Mouse (Mus musculus) MEL (cell line): ENCODE data around the gene Actl11. TPM values are rescaled to one million over a fixed set of nuclear protein-coding genes. Genes with fewer than 3 reads are reported as not detected.

Experiments used
- DNase-seq: peaks from one replicate; pipeline ENCODE4 v3.0.0; 2011; ENCODE audit warnings: low read depth, low spot score
- H3K27ac ChIP-seq: 2 replicates; pipeline ENCODE4 v1.5.1; 2012; ENCODE audit warnings: low read depth, mild to moderate bottlenecking, control low read depth, low read length, moderate library complexity; ENCODE audit not compliant: control insufficient read depth
- H3K27me3 ChIP-seq, 2 experiments: fragments of 150-350 bp in 1 of 2; sonication (generic) in 1 of 2; 2 replicates each; pipeline ENCODE4 v1.6.1; 2012; ENCODE audit warnings: low read length in 2 of 2, mild to moderate bottlenecking in 2 of 2, improper control_type of control experiment in 1 of 2, moderate library complexity in 1 of 2; ENCODE audit not compliant: insufficient read depth in 2 of 2, control insufficient read depth in 1 of 2
- H3K36me3 ChIP-seq, 2 experiments: 2 replicates each; pipeline ENCODE4 v1.6.1; 2012 to 2014; ENCODE audit warnings: low read length in 2 of 2, improper control_type of control experiment in 1 of 2, inconsistent platforms in 1 of 2, mild to moderate bottlenecking in 1 of 2; ENCODE audit not compliant: insufficient read depth in 2 of 2, control insufficient read depth in 1 of 2
- H3K4me1 ChIP-seq, 2 experiments: fragments of 150-350 bp in 1 of 2; sonication (generic) in 1 of 2; 2 replicates each; pipeline ENCODE4 v1.6.1; 2012; ENCODE audit warnings: low read length in 2 of 2, improper control_type of control experiment in 1 of 2, mild to moderate bottlenecking in 1 of 2; ENCODE audit not compliant: insufficient read depth in 2 of 2, control insufficient read depth in 1 of 2
- H3K4me3 ChIP-seq, 2 experiments: fragments of 150-350 bp in 1 of 2; sonication (generic) in 1 of 2; 2 replicates each; pipeline ENCODE4 v1.5.1; 2012; ENCODE audit warnings: low read depth in 2 of 2, low read length in 2 of 2, mild to moderate bottlenecking in 2 of 2, moderate library complexity in 2 of 2, control low read depth in 1 of 2, improper control_type of control experiment in 1 of 2; ENCODE audit not compliant: control insufficient read depth in 1 of 2, insufficient read depth in 1 of 2
- H3K79me2 ChIP-seq: 2 replicates; pipeline ENCODE4 v1.6.1; 2012; ENCODE audit warnings: mild to moderate bottlenecking, low read length, moderate library complexity; ENCODE audit not compliant: control insufficient read depth, poor library complexity, insufficient read depth
- H3K9ac ChIP-seq: 2 replicates; pipeline ENCODE4 v1.6.1; 2012; ENCODE audit warnings: low read depth, mild to moderate bottlenecking, control low read depth, low read length, moderate library complexity; ENCODE audit not compliant: control insufficient read depth, poor library complexity, severe bottlenecking
- H3K9me3 ChIP-seq: fragments of 150-350 bp; sonication (generic); replicated peaks from 2 replicates; pipeline ENCODE4 v1.6.1; 2012; ENCODE audit warnings: mild to moderate bottlenecking, low read length, improper control_type of control experiment, moderate library complexity; ENCODE audit not compliant: insufficient read depth
- CTCF ChIP-seq, 3 experiments: IDR thresholded peaks in 2 of 3; conservative IDR thresholded peaks in 1 of 3; 2 replicates each; pipeline ENCODE4 v1.5.1; 2011 to 2012; ENCODE audit warnings: low read length in 3 of 3, low read depth in 2 of 3, mild to moderate bottlenecking in 2 of 3, improper control_type of control experiment in 1 of 3, inconsistent platforms in 1 of 3, mixed read lengths in 1 of 3, moderate library complexity in 1 of 3; ENCODE audit not compliant: control insufficient read depth in 1 of 3, insufficient read depth in 1 of 3, poor library complexity in 1 of 3, severe bottlenecking in 1 of 3
- E2F4 ChIP-seq: IDR thresholded peaks from 2 replicates; pipeline ENCODE4 v1.6.1; 2011; ENCODE audit warnings: low read depth, low read length, improper control_type of control experiment, borderline replicate concordance
- EP300 ChIP-seq, 2 experiments: IDR thresholded peaks; 2 replicates each; pipeline ENCODE4 v1.6.1; 2011; ENCODE audit warnings: improper control_type of control experiment in 2 of 2, low read length in 2 of 2, low read depth in 1 of 2, mild to moderate bottlenecking in 1 of 2
- GATA1 ChIP-seq: IDR thresholded peaks from 2 replicates; pipeline ENCODE4 v1.6.1; 2011; ENCODE audit warnings: low read depth, low read length, improper control_type of control experiment
- MAFK ChIP-seq: IDR thresholded peaks from 2 replicates; pipeline ENCODE4 v1.6.1; 2011; ENCODE audit warnings: low read depth, mild to moderate bottlenecking, low read length, improper control_type of control experiment, borderline replicate concordance
- MAX ChIP-seq: IDR thresholded peaks from 2 replicates; pipeline ENCODE4 v1.6.1; 2011; ENCODE audit warnings: low read length, improper control_type of control experiment
- MXI1 ChIP-seq: IDR thresholded peaks from 2 replicates; pipeline ENCODE4 v1.6.1; 2011; ENCODE audit warnings: mild to moderate bottlenecking, low read depth, low read length, improper control_type of control experiment
- MYB ChIP-seq: IDR thresholded peaks from 2 replicates; pipeline ENCODE4 v1.6.1; 2011; ENCODE audit warnings: mild to moderate bottlenecking, low read depth, low read length, improper control_type of control experiment
- POLR2A ChIP-seq, 2 experiments: IDR thresholded peaks; 2 replicates each; pipeline ENCODE4 v1.6.1; 2011 to 2012; ENCODE audit warnings: low read length in 2 of 2, mild to moderate bottlenecking in 2 of 2, control low read depth in 1 of 2, improper control_type of control experiment in 1 of 2, low read depth in 1 of 2, moderate library complexity in 1 of 2; ENCODE audit not compliant: control insufficient read depth in 1 of 2, insufficient read depth in 1 of 2, poor library complexity in 1 of 2
- POLR2AphosphoS2 ChIP-seq: IDR thresholded peaks from 2 replicates; pipeline ENCODE4 v1.6.1; 2011; ENCODE audit warnings: low read length, improper control_type of control experiment
- RCOR1 ChIP-seq: IDR thresholded peaks from 2 replicates; pipeline ENCODE4 v1.6.1; 2012; ENCODE audit warnings: low read depth, mild to moderate bottlenecking, inconsistent platforms, low read length, improper control_type of control experiment
- SIN3A ChIP-seq: IDR thresholded peaks from 2 replicates; pipeline ENCODE4 v1.6.1; 2012; ENCODE audit warnings: low read length, improper control_type of control experiment, inconsistent platforms
- TAL1 ChIP-seq: IDR thresholded peaks from 2 replicates; pipeline ENCODE4 v1.6.1; 2012; ENCODE audit warnings: mild to moderate bottlenecking, inconsistent platforms, low read length, moderate library complexity, mixed read lengths
- TBP ChIP-seq: IDR thresholded peaks from 2 replicates; pipeline ENCODE4 v1.8.0; 2011; ENCODE audit warnings: low read depth, low read length, improper control_type of control experiment
- TCF12 ChIP-seq: IDR thresholded peaks from 2 replicates; pipeline ENCODE4 v1.6.1; 2014; ENCODE audit warnings: low read depth, mild to moderate bottlenecking, inconsistent platforms, low read length, improper control_type of control experiment, moderate library complexity
- UBTF ChIP-seq: IDR thresholded peaks from 2 replicates; pipeline ENCODE4 v1.6.1; 2012; ENCODE audit warnings: low read depth, mild to moderate bottlenecking, inconsistent platforms, low read length, improper control_type of control experiment, moderate library complexity, borderline replicate concordance; ENCODE audit not compliant: insufficient read depth
- USF2 ChIP-seq, 2 experiments: IDR thresholded peaks; 2 replicates each; pipeline ENCODE4 v1.6.1; 2011 to 2012; ENCODE audit warnings: improper control_type of control experiment in 2 of 2, low read length in 2 of 2, borderline replicate concordance in 1 of 2, inconsistent platforms in 1 of 2, low read depth in 1 of 2, mild to moderate bottlenecking in 1 of 2; ENCODE audit not compliant: insufficient read depth in 1 of 2
- ZC3H11A ChIP-seq: IDR thresholded peaks from 2 replicates; pipeline ENCODE4 v1.6.1; 2012; ENCODE audit warnings: low read depth, mild to moderate bottlenecking, inconsistent platforms, low read length, improper control_type of control experiment
- ZNF384 ChIP-seq: IDR thresholded peaks from 2 replicates; pipeline ENCODE4 v1.6.1; 2012; ENCODE audit warnings: low read depth, mild to moderate bottlenecking, inconsistent platforms, low read length, improper control_type of control experiment
- polyA plus RNA-seq, 2 experiments: library from polyadenylated mRNA; stranded (reverse) in 1 of 2; unstranded in 1 of 2; fragments of >175 nt in 1 of 2; fragments of >200 nt in 1 of 2; gene quantifications; 2 replicates each; pipeline versions ENCODE4 v1.2.1 to v1.2.4; 2012; ENCODE audit warnings: low replicate concordance in 2 of 2, low read depth in 1 of 2; ENCODE audit not compliant: insufficient read length in 2 of 2, insufficient read depth in 1 of 2, missing spikeins in 1 of 2
- total RNA-seq: library from RNA; depleted of rRNA; stranded (reverse); fragments of 300-350 nt; gene quantifications from 2 replicates; pipeline ENCODE4 v1.2.3, GENCODE M21; 2012

Actl11 gene
- total and polyA plus RNA-seq, 3 experiments: not detected

- Histone ChIP-seq H3K27ac (no peak overlapping the region), H3K79me2 (no peaks in the 10 kb centered on the region), H3K36me3 (no peaks in the 10 kb centered on the region; a peak in 1 of 4 replicates), H3K9ac (no peak overlapping the region), H3K4me3 (no peak overlapping the region), H3K9me3 (no peaks in the 10 kb centered on the region), H3K4me1 (no peaks in the 10 kb centered on the region; a peak in 1 of 4 replicates), H3K27me3 (no peaks in the 10 kb centered on the region)
- TF ChIP-seq CTCF (IDR thresholded peaks at IDR 0.05 in 2 of 3, conservative IDR thresholded peaks at IDR 0.05 in 1 of 3; ENCODE audit: control insufficient read depth in 1 of 3, insufficient read depth in 1 of 3, low read depth in 2 of 3, low read length in 3 of 3, poor library complexity in 1 of 3, severe bottlenecking in 1 of 3) (peak in 2 of 3 experiments; percentile 19 to 36; a peak in 4 of 6 replicates), POLR2AphosphoS2 (no peak), RCOR1 (no peak), MAX (no peak), TCF12 (no peak), POLR2A (IDR thresholded peaks at IDR 0.05; ENCODE audit: control insufficient read depth in 1 of 2, insufficient read depth in 1 of 2, low read depth in 1 of 2, low read length in 2 of 2, poor library complexity in 1 of 2) (no peak), EP300 (IDR thresholded peaks at IDR 0.05; ENCODE audit: low read depth in 1 of 2, low read length in 2 of 2) (no peak), ZNF384 (no peak), TAL1 (no peak)
- DNase-seq: no peak
These were observed 27.2 kb upstream of the Actl11 start for GRCm38 (mm10) chr9:107900840-107901626.

GRCm38 (mm10) chr9:107901627-107901914, 26.7 kb upstream of the Actl11 start:
- no peak overlapping the region for H3K27ac ChIP-seq
- peaks cover 0 to 5% of the 10 kb centered on the region in 2 experiments; a peak in 2 of 4 replicates for H3K4me1 ChIP-seq
- DNase-seq: no peak
- peaks cover 0 to 3% of the 10 kb centered on the region in 2 experiments; a peak in 3 of 4 replicates for H3K36me3 ChIP-seq
- H3K79me2 ChIP-seq: no peaks in the 10 kb centered on the region
- no peaks in the 10 kb centered on the region for H3K9me3 ChIP-seq
- no peak overlapping the region for H3K9ac ChIP-seq
- no peak overlapping the region for H3K4me3 ChIP-seq
- H3K27me3 ChIP-seq: no peaks in the 10 kb centered on the region
- TF ChIP-seq MAFK (no peak), GATA1 (no peak), MAX (no peak), UBTF (no peak), SIN3A (no peak), USF2 (IDR thresholded peaks at IDR 0.05; ENCODE audit: borderline replicate concordance in 1 of 2, insufficient read depth in 1 of 2, low read depth in 1 of 2, low read length in 2 of 2) (no peak), TBP (no peak), MXI1 (no peak), ZC3H11A (no peak), POLR2AphosphoS2 (no peak), MYB (no peak), CTCF (IDR thresholded peaks at IDR 0.05 in 2 of 3, conservative IDR thresholded peaks at IDR 0.05 in 1 of 3; ENCODE audit: control insufficient read depth in 1 of 3, insufficient read depth in 1 of 3, low read depth in 2 of 3, low read length in 3 of 3, poor library complexity in 1 of 3, severe bottlenecking in 1 of 3) (no peak), TAL1 (no peak), EP300 (IDR thresholded peaks at IDR 0.05; ENCODE audit: low read depth in 1 of 2, low read length in 2 of 2) (no peak), E2F4 (no peak)
